ENCODE assay signal across 14 mouse cellular contexts in genomic region chr2:136107597-136107996, GRCm38 (mm10). TPM values are rescaled to one million over a fixed set of nuclear protein-coding genes. Genes with fewer than 3 reads are reported as not detected.
DNase-seq lines count a peak whose midpoint lies in the region; ATAC-seq and TF ChIP-seq lines count a peak whose summit lies in the region.
"Had no signal": no experiment of that assay in that cellular context is flagged by ENCODE, and none has a peak within 500 bp of the region (broad histone marks: within the 10 kb centered on the region; RNA-seq: fewer than 3 reads in every experiment).

No protein-coding gene starts in this region.

- ATAC-seq in forebrain, embryonic 12.5 days (ENCODE audit: low FRiP score), result peak; percentile 59
- peak; percentile 67 for ATAC-seq in hindbrain, embryonic 16.5 days
- peak; percentile 72 for ATAC-seq in neural tube, embryonic 14.5 days (ENCODE audit: low read depth)

- no peaks in the 10 kb centered on the region for H3K9me3 ChIP-seq in forebrain, embryonic 12.5 days
- H3K9me3 ChIP-seq in hindbrain, embryonic 16.5 days (ENCODE audit: control insufficient read depth, low read length), result no peaks in the 10 kb centered on the region
- H3K9me3 ChIP-seq in neural tube, embryonic 14.5 days (ENCODE audit: control insufficient read depth, low read length), result no peaks in the 10 kb centered on the region

- H3K4me3 ChIP-seq in forebrain, embryonic 12.5 days (replicated peaks), result no peak overlapping the region
- H3K4me3 ChIP-seq in hindbrain, embryonic 16.5 days (ENCODE audit: low read length), result no peak overlapping the region
- no peak overlapping the region for H3K4me3 ChIP-seq in neural tube, embryonic 14.5 days (ENCODE audit: low read depth, low read length)

- no peak for TF ChIP-seq POLR2A in brain, embryonic 14.5 days (IDR thresholded peaks at IDR 0.05; ENCODE audit: borderline replicate concordance, extremely low read depth, insufficient read depth, insufficient read length, poor library complexity, severe bottlenecking)

- no peak for TF ChIP-seq CTCF in brain, embryonic 14.5 days (IDR thresholded peaks at IDR 0.05; ENCODE audit: borderline replicate concordance, extremely low read depth, insufficient read depth, insufficient read length)

- 0 out of 2 replicates have a peak overlapping the region, but pooled peaks have one; percentile 10 for H3K4me2 ChIP-seq in forebrain, embryonic 12.5 days
- no peak overlapping the region; the same call in 1 of the 2 replicates for H3K4me2 ChIP-seq in hindbrain, embryonic 16.5 days (ENCODE audit: low read length)
- H3K4me2 ChIP-seq in neural tube, embryonic 14.5 days (ENCODE audit: low read depth, low read length), result peak overlapping the region; percentile 23; the same call in 1 of the 2 replicates

- peak; percentile 88 for DNase-seq in brain, embryonic 14.5 days (ENCODE audit: low read depth)
- no peak for DNase-seq in cerebellum, adult 11 months
- DNase-seq in layer of hippocampus, adult 8-10 months (ENCODE audit: low spot score in 2 of 2), result no peak
- DNase-seq in spleen, postnatal 10 days (ENCODE audit: low spot score in 2 of 2), result no peak
- DNase-seq: gastrocnemius, postnatal 36 days; kidney, adult 9 months; lung, postnatal 14 days had no signal

- no peaks in the 10 kb centered on the region for H3K36me3 ChIP-seq in forebrain, embryonic 12.5 days (replicated peaks)
- H3K36me3 ChIP-seq in hindbrain, embryonic 16.5 days (ENCODE audit: control insufficient read depth, insufficient read depth, low read length), result no peaks in the 10 kb centered on the region
- H3K36me3 ChIP-seq in neural tube, embryonic 14.5 days (ENCODE audit: control insufficient read depth, insufficient read depth, low read length), result no peaks in the 10 kb centered on the region

- no peak overlapping the region for H3K9ac ChIP-seq in forebrain, embryonic 12.5 days
- no peak overlapping the region for H3K9ac ChIP-seq in hindbrain, embryonic 16.5 days (ENCODE audit: low read depth, low read length)
- H3K9ac ChIP-seq in neural tube, embryonic 14.5 days (replicated peaks; ENCODE audit: low read depth, low read length), result 0 out of 2 replicates have a peak overlapping the region, but pooled peaks have one; percentile 21

- H3K27me3 ChIP-seq in forebrain, embryonic 12.5 days, result no peaks in the 10 kb centered on the region
- no peaks in the 10 kb centered on the region for H3K27me3 ChIP-seq in hindbrain, embryonic 16.5 days (replicated peaks; ENCODE audit: control insufficient read depth, insufficient read depth, low read length)
- no peaks in the 10 kb centered on the region for H3K27me3 ChIP-seq in neural tube, embryonic 14.5 days (ENCODE audit: control insufficient read depth, insufficient read depth, low read length)
- H3K27me3 ChIP-seq: CH12.LX had no signal

- H3K4me1 ChIP-seq in forebrain, embryonic 12.5 days, result peaks cover 22% of the 10 kb centered on the region
- peaks cover 32% of the 10 kb centered on the region for H3K4me1 ChIP-seq in hindbrain, embryonic 16.5 days (ENCODE audit: control insufficient read depth, insufficient read depth, low read depth, low read length)
- peaks cover 36% of the 10 kb centered on the region for H3K4me1 ChIP-seq in neural tube, embryonic 14.5 days (ENCODE audit: control insufficient read depth, insufficient read depth, low read length)

- H3K27ac ChIP-seq in forebrain, embryonic 12.5 days, result peak overlapping the region; percentile 88
- peak overlapping the region; percentile 90 for H3K27ac ChIP-seq in hindbrain, embryonic 16.5 days (ENCODE audit: low read depth, low read length)
- peak overlapping the region; percentile 96 for H3K27ac ChIP-seq in neural tube, embryonic 14.5 days (ENCODE audit: low read depth, low read length)

RNA-seq across cellular contexts. Expression of gene Lamp5, which starts 55.6 kb away (rescaled TPM):
- polyA plus RNA-seq in brain, embryonic 14.5 days (2012; rRNA removed), result 29.8 and 102 TPM in 2 replicates
- polyA plus RNA-seq in forebrain, embryonic 12.5 days (2016; fragmentation: Nextera tagmentation; extraction: Ambion mirVana), result 3.7 and 4.3 TPM in 2 replicates
- polyA plus RNA-seq in hindbrain, embryonic 16.5 days (2015; fragmentation: Nextera tagmentation; extraction: Ambion mirVana), result 192 and 201 TPM in 2 replicates
- 351 and 352 TPM in 2 replicates for polyA plus RNA-seq in neural tube, embryonic 14.5 days (2014; fragmentation: Nextera tagmentation; extraction: Ambion mirVana)
- 10 to 100 TPM; 41.7 to 49.6 (median 47.5) TPM for total RNA-seq in layer of hippocampus, adult 8-10 months (2022)
- total RNA-seq: CH12.LX; gastrocnemius, postnatal 36 days; heart, postnatal 25 days; liver, adult 2 months had no signal
- polyA plus RNA-seq: liver, adult 2 months; small intestine, adult 2 months had no signal
